Mouse (Mus musculus) liver, embryonic 14.5 days (tissue): Measurements from ENCODE around the gene Gm4737. TPM values are rescaled to one million over a fixed set of nuclear protein-coding genes. Genes with fewer than 3 reads are reported as not detected.
"Not testable (repeated sequence)": the region's sequence is repeated elsewhere in the genome, so short reads cannot be mapped to it uniquely, and the experiment has no call there.

Experiments
- ATAC-seq: fragments of 200-750 bp; cut with Nextera tagmentation; 2 replicates; pipeline ENCODE4 v1.8.0; 2017; ENCODE audit warnings: moderate number of reproducible peaks, mild to moderate bottlenecking, moderate library complexity; ENCODE audit not compliant: insufficient read depth
- DNase-seq, 3 experiments: peaks; one replicate each; pipeline ENCODE4 v3.0.0-alpha.2; 2012 to 2013; ENCODE audit warnings: low read depth in 3 of 3, low spot score in 3 of 3
- H3K27ac ChIP-seq: fragments of 300-500 bp; sonication (generic); 2 replicates; pipeline ENCODE4 v1.5.1; 2014; ENCODE audit warnings: moderate library complexity, mild to moderate bottlenecking, control low read depth, inconsistent platforms
- H3K27me3 ChIP-seq: fragments of 300-500 bp; sonication (generic); 2 replicates; pipeline ENCODE4 v1.6.1; 2014; ENCODE audit warnings: mild to moderate bottlenecking, low read length, moderate library complexity; ENCODE audit not compliant: control insufficient read depth, insufficient read depth
- H3K36me3 ChIP-seq: fragments of 300-500 bp; sonication (generic); replicated peaks from 2 replicates; pipeline ENCODE4 v1.6.1; 2014; ENCODE audit warnings: low read depth; ENCODE audit not compliant: control insufficient read depth, insufficient read depth
- H3K4me1 ChIP-seq, 2 experiments: fragments of 200-500 bp in 1 of 2; fragments of 300-500 bp in 1 of 2; sonication (generic) in 1 of 2; replicated peaks; 2 replicates each; pipeline ENCODE4 v1.6.1; 2012 to 2014; ENCODE audit warnings: antibody characterized with exemption in 1 of 2, inconsistent platforms in 1 of 2, low read length in 1 of 2; ENCODE audit not compliant: control insufficient read depth in 2 of 2, insufficient read depth in 2 of 2
- H3K4me2 ChIP-seq: fragments of 300-500 bp; sonication (generic); 2 replicates; pipeline ENCODE4 v1.6.1; 2014; ENCODE audit warnings: low read depth, mild to moderate bottlenecking, control low read depth, moderate library complexity
- H3K4me3 ChIP-seq, 2 experiments: fragments of 200-500 bp in 1 of 2; fragments of 300-500 bp in 1 of 2; sonication (generic) in 1 of 2; 2 replicates each; pipeline ENCODE4 v1.5.1; 2012 to 2014; ENCODE audit warnings: low read depth in 2 of 2, low read length in 2 of 2, mild to moderate bottlenecking in 2 of 2, control low read depth in 1 of 2, inconsistent platforms in 1 of 2, moderate library complexity in 1 of 2; ENCODE audit not compliant: insufficient read depth in 1 of 2
- H3K9ac ChIP-seq: fragments of 300-500 bp; sonication (generic); replicated peaks from 2 replicates; pipeline ENCODE4 v1.6.1; 2014; ENCODE audit warnings: mild to moderate bottlenecking, control low read depth, moderate library complexity
- H3K9me3 ChIP-seq: fragments of 300-500 bp; sonication (generic); 2 replicates; pipeline ENCODE4 v1.6.1; 2016; ENCODE audit warnings: low read length, mixed read lengths; ENCODE audit not compliant: control insufficient read depth
- CTCF ChIP-seq: IDR thresholded peaks from 2 replicates; pipeline ENCODE4 v1.5.1; 2016; ENCODE audit warnings: antibody characterized with exemption, low read depth, control low read depth
- EP300 ChIP-seq: IDR thresholded peaks from 2 replicates; pipeline ENCODE4 v1.6.1; 2016; ENCODE audit warnings: antibody characterized with exemption, low read depth
- WGBS: fragments of 180-500 bp; shearing (Covaris S2); extraction: QIAGEN DNeasy Blood & Tissue Kit; methylation state at CpG from one replicate; pipeline ENCODE4 v1.1.7; 2014; ENCODE audit not compliant: insufficient replicate concordance; 5-methylcytosine and 5-hydroxymethylcytosine counted together
- polyA plus RNA-seq, 2 experiments: library from polyadenylated mRNA; depleted of rRNA in 1 of 2; stranded (reverse) in 1 of 2; unstranded in 1 of 2; fragments of >200 nt; fragmentation: Nextera tagmentation in 1 of 2; extraction: Ambion mirVana in 1 of 2; gene quantifications; 2 replicates each; pipeline versions ENCODE4 v1.2.1 to v1.2.3; 2012 to 2014

The Gm4737 gene
- polyA plus RNA-seq (2012; rRNA removed) (3.7 and 5.5 TPM in 2 replicates), polyA plus RNA-seq (2014; fragmentation: Nextera tagmentation; extraction: Ambion mirVana) (2.6 and 3.1 TPM in 2 replicates)

DNA sequence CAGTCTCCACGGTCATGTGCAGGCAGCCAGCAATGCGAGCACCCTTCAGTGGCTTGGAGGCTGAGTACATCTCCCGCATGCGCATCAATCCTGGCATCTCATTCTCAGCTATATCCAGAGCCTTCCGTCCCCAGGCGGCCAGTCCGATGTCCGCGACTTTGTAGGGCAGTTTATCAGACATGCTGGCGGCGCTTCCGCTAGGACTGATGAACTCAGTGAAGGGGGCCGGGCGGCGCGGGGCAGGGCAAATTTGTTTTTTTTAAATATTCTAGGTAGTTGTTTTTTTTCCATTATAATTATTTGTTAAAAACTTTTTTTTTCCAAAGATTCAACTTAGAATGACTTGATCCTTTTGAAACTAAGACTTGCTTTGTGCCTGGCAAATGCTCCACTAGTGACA lies at the start of gene Gm4737:
Gm4737 (minus strand) TSS at position 246 of the 400 bp plus-strand sequence.
- DNase-seq, H3K9me3 ChIP-seq, H3K27ac ChIP-seq, H3K9ac ChIP-seq, H3K4me1 ChIP-seq, ATAC-seq, H3K36me3 ChIP-seq, H3K4me3 ChIP-seq, H3K4me2 ChIP-seq, H3K27me3 ChIP-seq: not testable (repeated sequence)
- 91% methylated on average over 8 of the region's 16 CpGs for WGBS

DNA sequence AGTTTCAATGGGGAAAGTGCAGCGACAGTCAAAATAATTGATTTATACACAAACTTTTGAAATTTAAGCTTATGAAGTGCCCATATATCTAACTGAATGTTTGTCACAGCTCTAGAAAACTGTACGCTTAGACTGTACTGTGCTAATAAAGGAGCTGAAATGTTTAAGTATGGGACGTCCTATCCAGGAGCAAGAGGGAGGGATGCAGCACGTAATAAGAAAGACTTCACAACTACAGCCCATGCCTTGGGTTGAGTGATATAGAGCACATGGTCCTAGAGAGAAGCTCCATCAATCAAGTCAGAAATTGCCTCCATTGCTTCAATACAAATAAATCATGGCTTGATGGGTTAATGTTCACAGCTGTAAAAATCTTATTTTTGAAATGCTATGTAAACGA lies 40.9 kb upstream of the Gm4737 start:
- Histone ChIP-seq H3K27ac (no peak overlapping the region), H3K9me3 (no peaks in the 10 kb centered on the region), H3K9ac (no peak overlapping the region), H3K4me2 (no peak overlapping the region), H3K27me3 (no peaks in the 10 kb centered on the region), H3K36me3 (no peaks in the 10 kb centered on the region), H3K4me3 (no peak overlapping the region), H3K4me1 (no peaks in the 10 kb centered on the region)
- TF ChIP-seq CTCF (no peak), EP300 (no peak)
- 71% methylated on average over 5 of the region's 5 CpGs for WGBS
- ATAC-seq (no peak), DNase-seq (no peak)

- 61% methylated on average over 5 of the region's 5 CpGs for WGBS
- ATAC-seq (no peak), DNase-seq (no peak)
- no peak overlapping the region for H3K4me3 ChIP-seq
- no peaks in the 10 kb centered on the region for H3K27me3 ChIP-seq
- no peaks in the 10 kb centered on the region for H3K9me3 ChIP-seq
- no peak overlapping the region for H3K4me2 ChIP-seq
- no peaks in the 10 kb centered on the region for H3K4me1 ChIP-seq
- H3K36me3 ChIP-seq = no peaks in the 10 kb centered on the region
- no peak overlapping the region for H3K27ac ChIP-seq
- H3K9ac ChIP-seq = no peak overlapping the region
- TF ChIP-seq CTCF = no peak
- no peak for TF ChIP-seq EP300
Observed at GRCm38 (mm10) chr16:46183096-46183495, 28.2 kb upstream of the Gm4737 start.

- H3K9ac ChIP-seq = no peak overlapping the region
- DNase-seq = no peak
- H3K27ac ChIP-seq = no peak overlapping the region
- TF ChIP-seq CTCF (no peak), EP300 (no peak)
- no peak overlapping the region for H3K4me2 ChIP-seq
- no peaks in the 10 kb centered on the region for H3K4me1 ChIP-seq
- no peaks in the 10 kb centered on the region for H3K36me3 ChIP-seq
- 23% methylated on average over 4 of the region's 4 CpGs for WGBS
- ATAC-seq = no peak
- H3K9me3 ChIP-seq = no peaks in the 10 kb centered on the region
- H3K27me3 ChIP-seq = no peaks in the 10 kb centered on the region
- H3K4me3 ChIP-seq = no peak overlapping the region
Observed at GRCm38 (mm10) chr16:46178121-46178801, 23.4 kb upstream of the Gm4737 start.

DNA sequence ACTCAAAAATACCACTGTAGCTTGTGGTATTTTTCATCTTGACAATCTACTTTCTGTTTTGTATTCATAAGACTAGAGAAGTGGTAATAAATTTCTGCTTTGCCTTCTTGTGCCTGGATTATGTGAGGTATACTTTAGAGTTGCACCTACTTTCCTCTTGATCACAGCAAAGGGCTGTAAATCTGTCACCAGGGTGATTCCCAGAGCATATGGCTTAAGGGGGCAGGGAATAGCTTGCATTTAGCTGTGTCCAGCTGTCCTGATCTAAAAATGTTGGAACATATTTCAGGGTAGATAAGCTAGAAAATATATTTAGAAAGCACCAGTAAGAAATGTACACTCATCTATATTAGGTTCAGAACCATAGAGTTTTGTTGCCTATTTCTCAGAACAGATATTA lies 18.2 kb upstream of the Gm4737 start:
- no peak for DNase-seq

More for the DNA sequence above, 18.2 kb upstream of the Gm4737 start:
- Histone ChIP-seq H3K36me3 (no peaks in the 10 kb centered on the region), H3K27me3 (no peaks in the 10 kb centered on the region), H3K27ac (no peak overlapping the region), H3K4me1 (no peaks in the 10 kb centered on the region), H3K4me3 (no peak overlapping the region), H3K9me3 (no peaks in the 10 kb centered on the region), H3K4me2 (no peak overlapping the region), H3K9ac (no peak overlapping the region)
- ATAC-seq = no peak
- TF ChIP-seq EP300 (no peak), CTCF (no peak)
